Mouse (Mus musculus) retina, postnatal 7 days (tissue): ENCODE data around the gene Tmcc3.

ENCODE experiments used
- DNase-seq: peaks from one replicate; pipeline ENCODE4 v3.0.0-alpha.2; 2012; ENCODE audit warnings: low read depth, low spot score

Gene Tmcc3

GRCm38 (mm10) chr10:94630771-94631280 is 319.1 kb downstream of the Tmcc3 start:
- no peak for DNase-seq

DNA sequence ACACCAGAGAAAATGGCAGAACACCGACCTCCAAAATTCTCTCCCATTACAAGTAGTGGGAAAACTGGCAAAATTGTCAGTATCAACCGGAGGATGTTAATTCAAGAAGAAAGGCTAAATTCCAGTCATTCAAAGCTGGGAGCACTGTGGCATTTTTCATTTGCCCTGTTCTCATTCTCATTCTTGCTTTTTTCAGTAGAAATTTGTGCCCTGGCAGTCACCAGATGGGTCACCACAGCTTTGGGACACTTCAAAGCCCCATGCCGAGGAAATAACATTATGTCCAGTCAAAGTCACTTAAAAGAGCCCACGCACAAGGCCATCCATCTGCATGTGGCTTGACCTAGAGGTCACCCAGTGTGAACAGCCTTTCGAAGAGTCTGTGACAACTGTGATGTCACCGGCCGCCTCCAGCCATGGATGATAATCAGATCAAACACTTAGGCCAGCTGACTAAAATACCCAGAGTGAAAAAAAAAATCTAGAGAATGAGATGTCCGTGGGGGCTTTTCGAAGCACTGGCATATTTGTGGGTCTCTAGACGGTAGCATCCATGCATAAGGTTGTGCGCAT is 319.9 kb downstream of the Tmcc3 start:
- no peak for DNase-seq

GRCm38 (mm10) chr10:94632245-94632644 is 320.5 kb downstream of the Tmcc3 start:
- no peak for DNase-seq

GRCm38 (mm10) chr10:94638599-94638998 is 326.9 kb downstream of the Tmcc3 start:
- DNase-seq = no peak

- DNase-seq = no peak
Observed at GRCm38 (mm10) chr10:94639281-94639680, 327.5 kb downstream of the Tmcc3 start.

DNA sequence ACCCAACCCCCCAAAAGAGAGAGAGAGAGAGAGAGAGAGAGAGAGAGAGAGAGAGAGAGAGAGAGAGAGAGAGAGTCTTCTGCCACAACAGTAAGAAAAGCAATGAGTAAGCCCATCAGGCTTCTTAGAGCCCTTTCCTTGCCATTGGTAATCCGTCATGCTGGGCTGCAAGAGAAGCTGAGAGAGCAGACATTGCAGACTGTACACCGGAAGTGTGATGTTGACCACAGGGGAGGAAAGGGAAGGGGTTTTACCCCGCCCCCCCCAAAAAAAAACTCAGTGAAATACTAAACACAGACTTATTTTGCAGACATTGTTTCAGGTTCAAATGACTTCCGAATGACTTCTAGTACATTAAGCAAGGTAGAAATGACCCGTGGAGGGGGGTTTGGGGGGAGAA is 328.3 kb downstream of the Tmcc3 start:
- no peak for DNase-seq
